Mouse (Mus musculus): ENCODE results near the gene Padi1. TPM values are rescaled to one million over a fixed set of nuclear protein-coding genes. Genes with fewer than 3 reads are reported as not detected.
A peak's percentile ranks its signal among the peaks of the same experiment; 100 is the strongest.

Padi1 gene
- polyA plus RNA-seq (2016; fragmentation: Nextera tagmentation; extraction: Ambion mirVana), result 0.36 and 0.44 TPM in 2 replicates

- 88% methylated on average over 6 of the region's 6 CpGs for WGBS
- no peak within 1 kb of the TSS for H3K27ac ChIP-seq
Observed at GRCm38 (mm10) chr4:140845666-140846065, at the start of gene Padi1. Gene Padi1, minus strand, starts transcription at chr4:140845778.

GRCm38 (mm10) chr4:140892163-140892530 is 46.6 kb upstream of the Padi1 start:
- 68% methylated on average over 1 of the region's 1 CpGs for WGBS
- 0 out of 2 replicates have a peak, but pooled peaks cover 2% of the 10 kb centered on the region for H3K9me3 ChIP-seq (replicated peaks)
- H3K4me1 ChIP-seq, result no peaks in the 10 kb centered on the region
- no peak for DNase-seq (ENCODE audit: low spot score)
- H3K27ac ChIP-seq, result no peak overlapping the region
- H3K4me3 ChIP-seq, result no peak overlapping the region
- no peaks in the 10 kb centered on the region for H3K36me3 ChIP-seq
- no peaks in the 10 kb centered on the region for H3K27me3 ChIP-seq (ENCODE audit: low read depth, poor library complexity, severe bottlenecking)

More at GRCm38 (mm10) chr4:140845666-140846065, at the start of gene Padi1:
- H3K4me3 ChIP-seq, result no peak within 1 kb of the TSS
- no peaks in the 10 kb centered on the region for H3K27me3 ChIP-seq (ENCODE audit: low read depth, poor library complexity, severe bottlenecking)
- H3K4me1 ChIP-seq, result peaks cover 15% of the 10 kb centered on the region
- H3K36me3 ChIP-seq, result no peaks in the 10 kb centered on the region
- DNase-seq (ENCODE audit: low spot score), result no peak
- no peaks in the 10 kb centered on the region for H3K9me3 ChIP-seq (replicated peaks)

DNA sequence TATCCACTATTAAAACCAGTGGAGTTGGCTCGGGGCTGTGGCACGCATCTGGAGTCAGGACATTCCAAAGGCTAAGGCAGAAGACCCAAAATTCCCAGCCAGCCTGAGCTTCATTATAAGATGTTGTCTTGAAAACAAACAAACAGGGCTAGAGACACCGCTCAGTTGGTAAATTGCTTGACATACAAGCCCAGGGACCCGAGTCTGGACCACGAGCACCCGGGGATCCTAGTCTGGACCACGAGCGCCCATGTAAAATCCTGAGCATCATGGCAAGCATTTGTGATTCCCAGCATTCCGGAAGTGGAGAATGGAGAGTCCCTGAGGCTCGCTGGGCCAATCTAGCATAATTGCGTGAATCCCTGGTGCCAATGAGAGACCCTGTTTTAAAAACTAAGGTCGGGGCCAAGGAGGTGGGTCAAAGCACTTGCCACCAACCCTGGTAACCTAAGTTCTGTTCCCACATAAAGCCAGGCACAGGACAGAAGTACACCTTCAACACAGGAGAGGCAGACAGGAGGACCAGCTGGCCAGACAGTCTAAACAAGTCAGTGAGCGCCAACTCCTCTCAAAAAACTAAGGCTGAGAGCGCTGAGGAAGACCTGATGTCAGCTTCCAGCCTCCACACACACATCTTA is 46.1 kb upstream of the Padi1 start:
- Histone ChIP-seq H3K4me1 (no peaks in the 10 kb centered on the region), H3K9me3 (replicated peaks) (0 out of 2 replicates have a peak, but pooled peaks cover 2% of the 10 kb centered on the region), H3K36me3 (no peaks in the 10 kb centered on the region), H3K27ac (no peak overlapping the region), H3K4me3 (no peak overlapping the region), H3K27me3 (ENCODE audit: low read depth, poor library complexity, severe bottlenecking) (no peaks in the 10 kb centered on the region)
- no peak for DNase-seq (ENCODE audit: low spot score)
- 93% methylated on average over 14 of the region's 14 CpGs for WGBS

DNA sequence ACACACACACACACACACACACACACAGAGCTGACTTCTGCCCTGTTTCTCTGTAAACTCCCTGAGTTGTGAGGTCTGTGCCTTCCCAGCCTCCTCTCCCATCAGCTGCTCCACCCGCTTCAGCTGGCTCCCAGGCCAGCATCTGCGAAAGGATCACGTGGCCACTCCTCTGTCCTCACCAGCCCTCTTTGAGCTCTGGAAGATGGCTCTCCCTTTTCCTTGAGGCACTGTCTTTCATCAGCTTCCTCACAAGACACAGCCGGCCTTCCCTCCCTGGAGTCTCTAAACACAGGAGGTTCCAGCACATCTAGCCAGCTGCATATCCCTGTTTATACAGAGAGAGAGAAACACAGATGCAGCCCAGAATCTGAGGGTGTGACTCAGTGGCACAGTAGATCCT is 38.3 kb upstream of the Padi1 start:
- no peak overlapping the region for H3K27ac ChIP-seq
- DNase-seq (ENCODE audit: low spot score), result no peak
- H3K4me3 ChIP-seq, result no peak overlapping the region
- peaks cover 6% of the 10 kb centered on the region; the same call in 1 of the 2 replicates for H3K4me1 ChIP-seq
- H3K27me3 ChIP-seq (ENCODE audit: low read depth, poor library complexity, severe bottlenecking), result no peaks in the 10 kb centered on the region
- WGBS, result 54% methylated on average over 4 of the region's 4 CpGs
- no peaks in the 10 kb centered on the region for H3K9me3 ChIP-seq (replicated peaks)
- H3K36me3 ChIP-seq, result no peaks in the 10 kb centered on the region

DNA sequence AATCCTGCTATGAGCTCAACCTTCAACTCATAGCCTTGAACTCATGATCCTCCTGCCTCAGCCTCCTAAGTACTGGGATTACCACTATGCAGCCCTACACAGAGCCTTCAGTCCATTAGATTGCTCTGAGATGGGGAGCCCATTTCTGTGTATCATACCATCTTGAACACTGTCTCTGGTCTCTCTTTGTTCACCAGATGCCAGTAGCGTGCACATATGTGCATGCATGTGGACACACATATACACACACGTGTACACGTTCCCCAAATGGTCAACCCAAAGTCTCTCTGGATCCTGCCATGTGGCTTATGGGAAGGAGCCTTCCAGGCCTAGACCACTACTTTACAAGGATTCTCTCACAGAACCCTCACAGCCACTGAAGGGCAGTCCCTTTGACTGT is 37.4 kb upstream of the Padi1 start:
- DNase-seq (ENCODE audit: low spot score), result no peak
- Histone ChIP-seq H3K4me3 (no peak overlapping the region), H3K27me3 (ENCODE audit: low read depth, poor library complexity, severe bottlenecking) (no peaks in the 10 kb centered on the region), H3K4me1 (peaks cover 6% of the 10 kb centered on the region; the same call in 1 of the 2 replicates), H3K27ac (no peak overlapping the region), H3K9me3 (replicated peaks) (no peaks in the 10 kb centered on the region), H3K36me3 (no peaks in the 10 kb centered on the region)
- 96% methylated on average over 3 of the region's 3 CpGs for WGBS

DNA sequence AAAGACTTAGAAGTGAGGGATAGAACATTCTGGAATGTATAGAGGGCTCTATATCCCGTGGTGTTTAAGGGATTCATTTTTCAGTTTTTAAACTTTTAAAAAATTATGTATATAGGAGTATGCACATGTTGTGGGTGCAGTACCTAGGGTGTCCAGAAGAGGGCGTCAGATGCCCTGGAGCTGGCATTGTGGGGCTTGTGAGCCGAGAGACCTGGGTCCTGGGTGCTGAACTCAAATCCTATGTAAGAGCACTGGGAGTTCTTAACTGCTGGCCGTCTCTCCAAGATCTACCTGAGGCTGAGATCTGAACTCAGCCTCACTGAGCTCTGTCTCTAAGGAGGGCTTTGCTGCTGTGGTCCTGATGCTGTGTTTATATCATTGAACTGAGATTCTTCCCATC is 36.8 kb upstream of the Padi1 start:
- no peak overlapping the region for H3K27ac ChIP-seq
- H3K36me3 ChIP-seq, result no peaks in the 10 kb centered on the region
- H3K4me3 ChIP-seq, result no peak overlapping the region
- no peaks in the 10 kb centered on the region for H3K9me3 ChIP-seq (replicated peaks)
- no peaks in the 10 kb centered on the region for H3K27me3 ChIP-seq (ENCODE audit: low read depth, poor library complexity, severe bottlenecking)
- no peak for DNase-seq (ENCODE audit: low spot score)
- WGBS, result 69% methylated on average over 4 of the region's 4 CpGs
- H3K4me1 ChIP-seq, result peaks cover 6% of the 10 kb centered on the region; the same call in 1 of the 2 replicates

DNA sequence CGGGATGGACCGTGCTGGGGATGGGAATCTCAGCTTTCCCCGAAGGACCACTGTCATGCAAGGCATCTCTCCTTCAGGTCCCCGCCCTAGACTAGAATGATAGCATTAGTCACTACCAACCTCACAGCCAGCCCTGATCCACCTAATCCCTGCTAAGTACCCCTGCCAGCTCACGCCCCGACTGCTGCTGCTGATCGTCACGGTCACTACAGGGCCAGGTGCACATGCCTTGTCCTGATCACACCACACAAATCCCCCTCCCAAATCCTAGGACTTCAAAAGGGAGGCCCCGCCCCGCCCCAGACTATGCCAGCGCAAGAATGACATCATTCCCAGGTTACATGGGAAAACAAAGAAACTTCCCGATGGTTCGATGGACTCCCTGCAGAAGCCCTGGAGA is 36.2 kb upstream of the Padi1 start:
- Histone ChIP-seq H3K27me3 (ENCODE audit: low read depth, poor library complexity, severe bottlenecking) (no peaks in the 10 kb centered on the region), H3K36me3 (no peaks in the 10 kb centered on the region), H3K4me1 (peaks cover 6% of the 10 kb centered on the region; the same call in 1 of the 2 replicates), H3K27ac (no peak overlapping the region), H3K4me3 (no peak overlapping the region), H3K9me3 (replicated peaks) (no peaks in the 10 kb centered on the region)
- DNase-seq (ENCODE audit: low spot score), result no peak
- 92% methylated on average over 13 of the region's 13 CpGs for WGBS

DNA sequence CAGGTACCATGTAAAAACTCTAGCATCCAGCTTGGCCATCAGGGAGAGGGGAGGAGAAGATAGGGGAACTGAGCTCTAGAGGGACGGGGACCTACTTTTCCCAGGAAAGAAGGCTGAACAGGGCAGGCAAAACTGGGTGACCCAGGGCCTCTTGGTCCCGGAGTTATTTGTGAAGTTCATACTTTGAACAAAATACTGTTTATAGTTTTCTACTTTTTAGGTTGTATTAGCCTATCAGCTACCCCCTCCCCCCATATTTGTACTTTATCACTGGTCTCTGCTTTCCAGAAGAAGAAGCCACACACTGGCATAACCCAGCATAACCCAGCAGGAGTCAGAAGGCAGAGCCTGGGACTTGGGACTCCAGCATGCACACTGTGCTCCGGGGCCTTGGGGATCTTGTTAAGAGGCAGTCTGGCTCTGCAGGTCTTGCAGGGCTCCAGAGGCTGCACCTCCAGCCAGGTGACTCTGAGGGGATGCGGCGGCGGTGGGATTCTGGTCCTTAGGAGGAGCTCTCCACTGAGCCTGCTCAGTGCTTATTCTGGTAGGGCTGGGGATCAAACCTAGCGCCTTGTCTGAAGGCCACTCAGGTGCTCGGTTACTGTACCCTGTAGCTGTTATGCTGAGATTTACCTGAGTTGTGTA is 35.6 kb upstream of the Padi1 start:
- Histone ChIP-seq H3K4me1 (peaks cover 6% of the 10 kb centered on the region; the same call in 1 of the 2 replicates), H3K36me3 (no peaks in the 10 kb centered on the region), H3K27ac (no peak overlapping the region), H3K27me3 (ENCODE audit: low read depth, poor library complexity, severe bottlenecking) (no peaks in the 10 kb centered on the region), H3K4me3 (no peak overlapping the region), H3K9me3 (replicated peaks) (no peaks in the 10 kb centered on the region)
- 91% methylated on average over 8 of the region's 8 CpGs for WGBS
- no peak for DNase-seq (ENCODE audit: low spot score)

DNA sequence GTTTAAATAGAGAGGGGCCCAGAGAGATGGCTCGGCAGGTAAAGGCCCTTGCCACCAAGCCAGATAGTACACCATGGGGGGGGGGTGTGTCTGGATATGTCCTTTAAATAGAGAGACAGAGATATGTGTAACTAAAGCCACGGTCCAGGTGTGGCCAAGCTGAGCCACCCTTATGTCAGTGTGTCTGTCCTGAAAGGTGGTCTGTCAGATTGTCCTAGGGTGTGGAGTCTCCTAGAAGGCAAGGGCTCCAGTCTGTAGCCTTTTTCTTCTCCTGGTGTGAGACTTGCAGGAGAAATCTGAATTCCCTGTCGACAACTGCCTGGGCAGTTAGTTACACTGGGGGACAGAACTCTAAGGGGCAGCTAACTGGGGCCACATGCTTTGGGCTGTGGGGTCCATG is 34.6 kb upstream of the Padi1 start:
- H3K27me3 ChIP-seq (ENCODE audit: low read depth, poor library complexity, severe bottlenecking), result no peaks in the 10 kb centered on the region
- no peaks in the 10 kb centered on the region for H3K9me3 ChIP-seq (replicated peaks)
- no peak overlapping the region for H3K4me3 ChIP-seq
- DNase-seq (ENCODE audit: low spot score), result no peak
- no peaks in the 10 kb centered on the region for H3K36me3 ChIP-seq
- WGBS, result 86% methylated on average over 3 of the region's 3 CpGs
- H3K27ac ChIP-seq, result no peak overlapping the region
- peaks cover 6% of the 10 kb centered on the region; the same call in 1 of the 2 replicates for H3K4me1 ChIP-seq

DNA sequence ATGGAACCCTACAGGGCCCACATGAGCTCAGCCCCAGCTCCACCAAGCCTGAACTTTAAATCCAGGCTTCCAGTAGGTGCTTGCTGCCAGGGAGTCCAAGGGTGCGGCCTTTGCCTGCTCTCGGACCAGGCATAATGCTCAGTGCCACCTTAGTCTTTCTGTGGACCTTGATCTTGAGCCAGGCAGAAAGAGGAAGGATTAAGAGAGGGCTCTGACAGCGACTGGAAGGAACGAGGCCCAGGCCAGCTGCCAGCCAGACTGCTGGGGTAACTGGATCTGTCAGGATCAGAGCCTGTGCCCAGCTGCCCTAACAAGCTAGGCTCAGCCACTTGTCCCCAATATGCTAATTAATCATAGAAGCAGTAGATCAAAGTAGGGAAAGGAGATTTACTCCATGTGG is 34.2 kb upstream of the Padi1 start:
- no peaks in the 10 kb centered on the region for H3K36me3 ChIP-seq
- no peak overlapping the region for H3K4me3 ChIP-seq
- 72% methylated on average over 4 of the region's 4 CpGs for WGBS
- H3K9me3 ChIP-seq (replicated peaks), result no peaks in the 10 kb centered on the region
- H3K27me3 ChIP-seq (ENCODE audit: low read depth, poor library complexity, severe bottlenecking), result no peaks in the 10 kb centered on the region
- no peak for DNase-seq (ENCODE audit: low spot score)
- 0 out of 2 replicates have a peak overlapping the region, but pooled peaks have one; percentile 4 for H3K27ac ChIP-seq
- H3K4me1 ChIP-seq, result peaks cover 6% of the 10 kb centered on the region; the same call in 1 of the 2 replicates

DNA sequence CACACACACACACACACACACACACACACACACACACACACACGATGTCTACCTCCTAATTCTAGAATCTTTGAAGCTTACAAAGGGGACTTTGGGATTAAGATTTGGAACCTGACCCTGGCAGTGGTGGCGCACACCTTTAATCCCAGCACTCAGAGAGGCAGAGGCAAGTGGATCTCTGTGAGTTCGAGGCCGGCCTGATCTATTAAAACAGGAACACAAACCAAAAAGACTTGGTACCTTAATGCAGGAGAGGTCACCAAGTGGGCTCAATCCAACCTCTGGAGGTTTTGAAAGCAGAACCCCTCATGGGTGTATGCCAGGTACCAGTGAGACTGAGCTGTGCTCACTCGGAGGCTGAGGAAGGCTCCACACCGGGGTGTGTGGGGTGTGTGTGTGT is 33.5 kb upstream of the Padi1 start:
- no peak for DNase-seq (ENCODE audit: low spot score)
- Histone ChIP-seq H3K9me3 (replicated peaks) (no peaks in the 10 kb centered on the region), H3K27ac (no peak overlapping the region), H3K36me3 (no peaks in the 10 kb centered on the region), H3K27me3 (ENCODE audit: low read depth, poor library complexity, severe bottlenecking) (no peaks in the 10 kb centered on the region), H3K4me1 (peaks cover 6% of the 10 kb centered on the region; the same call in 1 of the 2 replicates), H3K4me3 (no peak overlapping the region)
- 90% methylated on average over 6 of the region's 6 CpGs for WGBS

- WGBS, result 90% methylated on average over 9 of the region's 9 CpGs
- no peaks in the 10 kb centered on the region for H3K9me3 ChIP-seq (replicated peaks)
- no peaks in the 10 kb centered on the region for H3K27me3 ChIP-seq (ENCODE audit: low read depth, poor library complexity, severe bottlenecking)
- peaks cover 6% of the 10 kb centered on the region; the same call in 1 of the 2 replicates for H3K4me1 ChIP-seq
- no peak for DNase-seq (ENCODE audit: low spot score)
- H3K36me3 ChIP-seq, result no peaks in the 10 kb centered on the region
- no peak overlapping the region for H3K4me3 ChIP-seq
- H3K27ac ChIP-seq, result no peak overlapping the region
Observed at GRCm38 (mm10) chr4:140878655-140879054, 33.1 kb upstream of the Padi1 start.

GRCm38 (mm10) chr4:140877441-140877840 is 31.9 kb upstream of the Padi1 start:
- Histone ChIP-seq H3K27me3 (ENCODE audit: low read depth, poor library complexity, severe bottlenecking) (no peaks in the 10 kb centered on the region), H3K4me1 (peaks cover 10% of the 10 kb centered on the region), H3K9me3 (replicated peaks) (no peaks in the 10 kb centered on the region), H3K4me3 (no peak overlapping the region), H3K27ac (no peak overlapping the region), H3K36me3 (no peaks in the 10 kb centered on the region)
- no peak for DNase-seq (ENCODE audit: low spot score)
- 84% methylated on average over 9 of the region's 9 CpGs for WGBS
